12 mouse cellular contexts compared by ENCODE assay signal in the genomic region with DNA sequence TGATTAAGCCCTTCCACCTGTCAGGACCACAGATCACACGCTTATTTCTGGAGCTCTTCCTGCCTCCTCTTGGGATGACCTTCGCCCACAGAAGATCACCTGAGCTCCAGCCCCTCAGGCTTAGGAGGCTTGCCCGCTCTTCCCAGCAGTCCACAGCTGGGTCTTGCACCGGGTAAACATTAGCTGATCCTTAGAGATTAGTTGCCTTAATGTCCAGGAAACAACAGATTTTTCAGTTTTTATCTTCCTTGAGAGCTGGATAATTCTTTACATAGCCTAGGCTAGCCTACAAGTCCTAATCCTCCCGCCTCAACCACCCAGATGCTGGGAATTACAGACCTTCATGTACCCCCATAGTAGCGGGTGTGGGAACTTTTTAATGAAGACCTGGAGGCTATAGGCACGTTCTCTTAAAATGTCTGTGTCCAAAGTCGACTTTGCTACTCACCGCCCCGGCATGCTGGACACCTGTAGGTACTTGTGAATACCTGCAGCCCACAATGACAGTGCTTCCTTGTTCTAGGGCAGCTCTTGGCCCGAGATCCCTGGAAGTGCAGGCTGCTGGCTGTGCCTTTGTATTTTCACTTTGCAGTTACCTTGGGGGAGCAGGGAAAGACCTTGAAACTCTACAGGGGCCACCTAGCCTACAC. TPM values are rescaled to one million over a fixed set of nuclear protein-coding genes. Genes with fewer than 3 reads are reported as not detected.
DNase-seq lines count a peak whose midpoint lies in the region; ATAC-seq and TF ChIP-seq lines count a peak whose summit lies in the region.
"Had no signal": no experiment of that assay in that cellular context is flagged by ENCODE, and none has a peak within 500 bp of the region (broad histone marks: within the 10 kb centered on the region; RNA-seq: fewer than 3 reads in every experiment).

No protein-coding gene starts in this region.

- in situ Hi-C loops in CH12.LX (cut with MboI; ENCODE audit: low pct_ligation_motif_present, low pct_unique_long_range_greater_than_20kb, low sequenced_read_pairs) = no loop called here

- H3K79me2 ChIP-seq in CH12.LX (replicated peaks; ENCODE audit: control insufficient read depth, extremely low read depth, insufficient read depth, poor library complexity, severe bottlenecking) = peaks cover 24% of the 10 kb centered on the region

- dilution Hi-C loops in CH12.LX (cut with MboI; ENCODE audit: extremely low pct_ligation_motif_present, extremely low pct_unique_long_range_greater_than_20kb, low sequenced_read_pairs) = no loop called here

- ATAC-seq in forebrain, embryonic 14.5 days = no peak
- no peak for ATAC-seq in forebrain, embryonic 11.5 days (replicated peaks; ENCODE audit: low FRiP score)
- no peak; the same call in 1 of the 2 replicates for ATAC-seq in intestine, embryonic 14.5 days (replicated peaks; ENCODE audit: low FRiP score, low TSS enrichment, low read depth)
- no peak for ATAC-seq in liver, embryonic 12.5 days
- no peak for ATAC-seq in hindbrain, embryonic 16.5 days

- no peak for TF ChIP-seq EP300 in CH12.LX (IDR thresholded peaks at IDR 0.05; ENCODE audit: low read length)

- H3K4me2 ChIP-seq in forebrain, embryonic 14.5 days (ENCODE audit: low read length) = peak overlapping the region; percentile 16; the same call in 1 of the 2 replicates
- no peak overlapping the region; the same call in 1 of the 2 replicates for H3K4me2 ChIP-seq in forebrain, embryonic 11.5 days (ENCODE audit: low read depth, low read length, severe bottlenecking)
- no peak overlapping the region for H3K4me2 ChIP-seq in CH12.LX (ENCODE audit: insufficient read depth, low read depth, poor library complexity, severe bottlenecking)
- peak overlapping the region; percentile 20; the same call in 1 of the 2 replicates for H3K4me2 ChIP-seq in intestine, embryonic 14.5 days (ENCODE audit: low read length)
- H3K4me2 ChIP-seq in liver, embryonic 12.5 days = peak overlapping the region; percentile 58
- no peak overlapping the region for H3K4me2 ChIP-seq in hindbrain, embryonic 16.5 days (ENCODE audit: low read length)

- H3K4me1 ChIP-seq in forebrain, embryonic 14.5 days (ENCODE audit: control insufficient read depth, insufficient read depth, low read length) = peaks cover 16% of the 10 kb centered on the region
- peaks cover 2% of the 10 kb centered on the region; the same call in 1 of the 2 replicates for H3K4me1 ChIP-seq in forebrain, embryonic 11.5 days (replicated peaks; ENCODE audit: control insufficient read depth, insufficient read depth, low read length)
- peaks cover 29 to 72% of the 10 kb centered on the region in 2 experiments for H3K4me1 ChIP-seq in CH12.LX (ENCODE audit: control insufficient read depth in 1 of 2, insufficient read depth in 2 of 2)
- H3K4me1 ChIP-seq in intestine, embryonic 14.5 days (replicated peaks; ENCODE audit: control insufficient read depth, insufficient read depth, low read length) = peaks cover 32% of the 10 kb centered on the region
- peaks cover 71% of the 10 kb centered on the region for H3K4me1 ChIP-seq in liver, embryonic 12.5 days
- H3K4me1 ChIP-seq in hindbrain, embryonic 16.5 days (ENCODE audit: control insufficient read depth, insufficient read depth, low read depth, low read length) = peaks cover 16% of the 10 kb centered on the region
- H3K4me1 ChIP-seq in hindbrain, embryonic 10.5 days (replicated peaks) = peaks cover 52% of the 10 kb centered on the region

- no peak overlapping the region for H3K9ac ChIP-seq in forebrain, embryonic 14.5 days (ENCODE audit: low read length)
- H3K9ac ChIP-seq in forebrain, embryonic 11.5 days (ENCODE audit: low read length) = no peak overlapping the region
- H3K9ac ChIP-seq in CH12.LX (ENCODE audit: insufficient read depth, low read depth) = no peak overlapping the region
- H3K9ac ChIP-seq in intestine, embryonic 14.5 days (ENCODE audit: low read length) = 0 out of 2 replicates have a peak overlapping the region, but pooled peaks have one; percentile 11
- H3K9ac ChIP-seq in liver, embryonic 12.5 days = peak overlapping the region; percentile 37; the same call in 1 of the 2 replicates
- H3K9ac ChIP-seq in hindbrain, embryonic 16.5 days (ENCODE audit: low read depth, low read length) = no peak overlapping the region

- no peak overlapping the region for H3K27ac ChIP-seq in forebrain, embryonic 14.5 days (ENCODE audit: low read depth, low read length)
- H3K27ac ChIP-seq in forebrain, embryonic 11.5 days (ENCODE audit: low read depth, low read length) = no peak overlapping the region
- peak overlapping the region; percentile 53 for H3K27ac ChIP-seq in CH12.LX (ENCODE audit: insufficient read depth, low read depth)
- H3K27ac ChIP-seq in intestine, embryonic 14.5 days (ENCODE audit: low read depth) = peak overlapping the region; percentile 79
- H3K27ac ChIP-seq in liver, embryonic 12.5 days = peak overlapping the region; percentile 82
- no peak overlapping the region for H3K27ac ChIP-seq in hindbrain, embryonic 16.5 days (ENCODE audit: low read depth, low read length)
- no peak overlapping the region for H3K27ac ChIP-seq in hindbrain, embryonic 10.5 days

- no peak for DNase-seq in forebrain, embryonic 14.5 days (ENCODE audit: low spot score)
- no peak for DNase-seq in forebrain, embryonic 11.5 days (ENCODE audit: low spot score)
- DNase-seq in CH12.LX (ENCODE audit: extremely low read depth) = no peak
- DNase-seq in intestine, embryonic 14.5 days (ENCODE audit: low spot score) = no peak
- no peak for DNase-seq in cerebellum, postnatal 36 days
- DNase-seq in hindbrain, embryonic 10.5 days (ENCODE audit: low spot score) = no peak
- DNase-seq: adrenal gland, postnatal 14 days; B cell, adult 2 months; gastrocnemius, postnatal 36 days; right cerebral cortex, postnatal 4 days had no signal

- peaks cover 15% of the 10 kb centered on the region for H3K36me3 ChIP-seq in forebrain, embryonic 14.5 days (ENCODE audit: control insufficient read depth, insufficient read depth, low read length)
- H3K36me3 ChIP-seq in forebrain, embryonic 11.5 days (ENCODE audit: control insufficient read depth, insufficient read depth, low read length) = no peaks in the 10 kb centered on the region
- H3K36me3 ChIP-seq in CH12.LX (replicated peaks in 1 of 2; ENCODE audit: control insufficient read depth in 1 of 2, insufficient read depth in 1 of 2, low read length in 1 of 2) = peaks cover 7 to 13% of the 10 kb centered on the region in 2 experiments
- peaks cover 9% of the 10 kb centered on the region for H3K36me3 ChIP-seq in intestine, embryonic 14.5 days (ENCODE audit: control insufficient read depth, insufficient read depth, low read length)
- peaks cover 17% of the 10 kb centered on the region for H3K36me3 ChIP-seq in liver, embryonic 12.5 days
- no peaks in the 10 kb centered on the region for H3K36me3 ChIP-seq in hindbrain, embryonic 16.5 days (ENCODE audit: control insufficient read depth, insufficient read depth, low read length)
- H3K36me3 ChIP-seq in hindbrain, embryonic 10.5 days = peaks cover 14% of the 10 kb centered on the region

- TF ChIP-seq RAD21 in CH12.LX (IDR thresholded peaks at IDR 0.05; ENCODE audit: low read depth, low read length) = no peak

- H3K27me3 ChIP-seq in forebrain, embryonic 14.5 days (replicated peaks; ENCODE audit: control insufficient read depth, insufficient read depth, low read length) = no peaks in the 10 kb centered on the region
- H3K27me3 ChIP-seq in forebrain, embryonic 11.5 days (ENCODE audit: control insufficient read depth, insufficient read depth, low read length) = peaks cover 3% of the 10 kb centered on the region; the same call in 1 of the 2 replicates
- no peaks in the 10 kb centered on the region for H3K27me3 ChIP-seq in CH12.LX (replicated peaks)
- H3K27me3 ChIP-seq in intestine, embryonic 14.5 days (replicated peaks; ENCODE audit: control insufficient read depth, insufficient read depth, low read length) = no peaks in the 10 kb centered on the region
- H3K27me3 ChIP-seq in liver, embryonic 12.5 days (replicated peaks) = no peaks in the 10 kb centered on the region
- H3K27me3 ChIP-seq in hindbrain, embryonic 16.5 days (replicated peaks; ENCODE audit: control insufficient read depth, insufficient read depth, low read length) = no peaks in the 10 kb centered on the region
- H3K27me3 ChIP-seq in hindbrain, embryonic 10.5 days (ENCODE audit: insufficient read depth, poor library complexity, severe bottlenecking) = peaks cover 3% of the 10 kb centered on the region; the same call in 1 of the 2 replicates

- H3K4me3 ChIP-seq in forebrain, embryonic 14.5 days (ENCODE audit: low read depth, low read length) = no peak overlapping the region
- H3K4me3 ChIP-seq in forebrain, embryonic 11.5 days (ENCODE audit: low read depth, low read length) = no peak overlapping the region
- H3K4me3 ChIP-seq in CH12.LX (replicated peaks in 1 of 3; ENCODE audit: low read depth in 2 of 3, low read length in 2 of 3, poor library complexity in 1 of 3) = no peak overlapping the region
- H3K4me3 ChIP-seq in intestine, embryonic 14.5 days (ENCODE audit: low read depth, low read length) = no peak overlapping the region
- H3K4me3 ChIP-seq in liver, embryonic 12.5 days = peak overlapping the region; percentile 18; the same call in 1 of the 2 replicates
- H3K4me3 ChIP-seq in hindbrain, embryonic 16.5 days (ENCODE audit: low read length) = no peak overlapping the region
- H3K4me3 ChIP-seq in hindbrain, embryonic 10.5 days = no peak overlapping the region

- H3K9me3 ChIP-seq in forebrain, embryonic 14.5 days (replicated peaks; ENCODE audit: control insufficient read depth, low read length) = no peaks in the 10 kb centered on the region
- no peaks in the 10 kb centered on the region for H3K9me3 ChIP-seq in forebrain, embryonic 11.5 days (ENCODE audit: control insufficient read depth, low read length)
- no peaks in the 10 kb centered on the region for H3K9me3 ChIP-seq in CH12.LX (replicated peaks; ENCODE audit: low read length)
- H3K9me3 ChIP-seq in intestine, embryonic 14.5 days (ENCODE audit: control insufficient read depth, low read length) = no peaks in the 10 kb centered on the region
- H3K9me3 ChIP-seq in liver, embryonic 12.5 days (replicated peaks) = no peaks in the 10 kb centered on the region
- no peaks in the 10 kb centered on the region for H3K9me3 ChIP-seq in hindbrain, embryonic 16.5 days (ENCODE audit: control insufficient read depth, low read length)
- no peaks in the 10 kb centered on the region for H3K9me3 ChIP-seq in hindbrain, embryonic 10.5 days

- no peak for TF ChIP-seq POLR2A in CH12.LX (IDR thresholded peaks at IDR 0.05; ENCODE audit: low read depth, low read length)

- WGBS in forebrain, embryonic 14.5 days = 46% methylated on average over 11 of the region's 11 CpGs
- 52% methylated on average over 11 of the region's 11 CpGs for WGBS in forebrain, embryonic 11.5 days
- 45% methylated on average over 11 of the region's 11 CpGs for WGBS in intestine, embryonic 14.5 days
- WGBS in liver, embryonic 12.5 days (ENCODE audit: insufficient replicate concordance) = 60% methylated on average over 11 of the region's 11 CpGs
- 55% methylated on average over 11 of the region's 11 CpGs for WGBS in hindbrain, embryonic 16.5 days
- WGBS in hindbrain, embryonic 10.5 days = 48% methylated on average over 11 of the region's 11 CpGs

- no peak for TF ChIP-seq CTCF in CH12.LX (conservative IDR thresholded peaks at IDR 0.05 in 1 of 2, IDR thresholded peaks at IDR 0.05 in 1 of 2; ENCODE audit: low read depth in 2 of 2, low read length in 2 of 2)

RNA-seq across cellular contexts. Expression of a gene that starts 2.3 kb away (rescaled TPM):
- 95.5 and 100 TPM in 2 replicates for polyA plus RNA-seq in forebrain, embryonic 14.5 days (2014; fragmentation: Nextera tagmentation; extraction: Ambion mirVana)
- 80.2 and 83.7 TPM in 2 replicates for polyA plus RNA-seq in forebrain, embryonic 11.5 days (2014; fragmentation: Nextera tagmentation; extraction: Ambion mirVana)
- total RNA-seq in CH12.LX (2012; rRNA removed) (321 and 436 TPM in 2 replicates), CH12.LX (2014; rRNA removed) (291 and 336 TPM in 2 replicates)
- 222 and 228 TPM in 2 replicates for polyA plus RNA-seq in CH12.LX (2012; ENCODE audit: insufficient read length, low read depth)
- 76.2 and 78.5 TPM in 2 replicates for polyA plus RNA-seq in intestine, embryonic 14.5 days (2014; fragmentation: Nextera tagmentation; extraction: Ambion mirVana)
- 32.3 and 32.6 TPM in 2 replicates for polyA plus RNA-seq in liver, embryonic 12.5 days (2016; fragmentation: Nextera tagmentation; extraction: Ambion mirVana)
- 28.3 and 35.1 TPM in 2 replicates for polyA plus RNA-seq in hindbrain, embryonic 16.5 days (2015; fragmentation: Nextera tagmentation; extraction: Ambion mirVana)
- polyA plus RNA-seq in hindbrain, embryonic 10.5 days (2016; fragmentation: Nextera tagmentation; extraction: Ambion mirVana) = 45.8 and 84.5 TPM in 2 replicates

RNA-seq across cellular contexts. Expression of a gene that starts 18.7 kb away (rescaled TPM):
- polyA plus RNA-seq in forebrain, embryonic 14.5 days (2014; fragmentation: Nextera tagmentation; extraction: Ambion mirVana) = 16.3 and 21.5 TPM in 2 replicates
- 25.0 and 26.1 TPM in 2 replicates for polyA plus RNA-seq in forebrain, embryonic 11.5 days (2014; fragmentation: Nextera tagmentation; extraction: Ambion mirVana)
- 17.2 and 39.3 TPM in 2 replicates for total RNA-seq in CH12.LX (2012; rRNA removed)
- total RNA-seq in CH12.LX (2014; rRNA removed) = 7.2 and 8.7 TPM in 2 replicates
- 8.7 and 10.9 TPM in 2 replicates for polyA plus RNA-seq in CH12.LX (2012; ENCODE audit: insufficient read length, low read depth)
- 14.6 and 19.9 TPM in 2 replicates for polyA plus RNA-seq in intestine, embryonic 14.5 days (2014; fragmentation: Nextera tagmentation; extraction: Ambion mirVana)
- polyA plus RNA-seq in liver, embryonic 12.5 days (2016; fragmentation: Nextera tagmentation; extraction: Ambion mirVana) = 2.9 and 4.3 TPM in 2 replicates
- 27.8 and 28.5 TPM in 2 replicates for polyA plus RNA-seq in hindbrain, embryonic 16.5 days (2015; fragmentation: Nextera tagmentation; extraction: Ambion mirVana)
- polyA plus RNA-seq in hindbrain, embryonic 10.5 days (2016; fragmentation: Nextera tagmentation; extraction: Ambion mirVana) = 9.5 and 16.9 TPM in 2 replicates

RNA-seq across cellular contexts. Expression of a gene that starts 34.5 kb away (rescaled TPM):
- not detected in 2 replicates for polyA plus RNA-seq in forebrain, embryonic 14.5 days (2014; fragmentation: Nextera tagmentation; extraction: Ambion mirVana)
- polyA plus RNA-seq in forebrain, embryonic 11.5 days (2014; fragmentation: Nextera tagmentation; extraction: Ambion mirVana) = not detected in 2 replicates
- total RNA-seq in CH12.LX (2012; rRNA removed) (0.13 and 0.38 TPM in 2 replicates), CH12.LX (2014; rRNA removed) (0.23 and 0.32 TPM in 2 replicates)
- 0.29 and 0.37 TPM in 2 replicates for polyA plus RNA-seq in CH12.LX (2012; ENCODE audit: insufficient read length, low read depth)
- polyA plus RNA-seq in intestine, embryonic 14.5 days (2014; fragmentation: Nextera tagmentation; extraction: Ambion mirVana) = 0.15 and 0.22 TPM in 2 replicates
- not detected in 2 replicates for polyA plus RNA-seq in liver, embryonic 12.5 days (2016; fragmentation: Nextera tagmentation; extraction: Ambion mirVana)
- polyA plus RNA-seq in hindbrain, embryonic 16.5 days (2015; fragmentation: Nextera tagmentation; extraction: Ambion mirVana) = 0.38 and 0.40 TPM in 2 replicates
- 0.16 and 0.20 TPM in 2 replicates for polyA plus RNA-seq in hindbrain, embryonic 10.5 days (2016; fragmentation: Nextera tagmentation; extraction: Ambion mirVana)
- total RNA-seq: adrenal gland, postnatal 14 days had no signal

Comparison
In these comparisons a context has a peak if more than half of its experiments do, and no peak if none do; other contexts are left out.
1. H3K4me2 ChIP-seq: peak in forebrain, embryonic 14.5 days (single experiment), intestine, embryonic 14.5 days (single experiment) and liver, embryonic 12.5 days (single experiment); none in forebrain, embryonic 11.5 days (single experiment), CH12.LX (single experiment) and hindbrain, embryonic 16.5 days (single experiment).
2. H3K27ac ChIP-seq: peak in CH12.LX (single experiment), intestine, embryonic 14.5 days (single experiment) and liver, embryonic 12.5 days (single experiment); none in forebrain, embryonic 14.5 days (single experiment), forebrain, embryonic 11.5 days (single experiment), hindbrain, embryonic 16.5 days (single experiment) and hindbrain, embryonic 10.5 days (single experiment).
3. H3K9ac ChIP-seq: peak in intestine, embryonic 14.5 days (single experiment) and liver, embryonic 12.5 days (single experiment); none in forebrain, embryonic 14.5 days (single experiment), forebrain, embryonic 11.5 days (single experiment), CH12.LX (single experiment) and hindbrain, embryonic 16.5 days (single experiment).